Mouse (Mus musculus) heart, postnatal 0 days (tissue): Measurements from ENCODE around the gene Gatm.

ENCODE experiments used
- CTCF ChIP-seq: IDR thresholded peaks from 2 replicates; pipeline ENCODE4 v1.5.1; 2016; ENCODE audit warnings: antibody characterized with exemption, control low read depth, low read depth
- EP300 ChIP-seq: IDR thresholded peaks from 2 replicates; pipeline ENCODE4 v1.6.1; 2016; ENCODE audit warnings: antibody characterized with exemption, low read depth

DNA sequence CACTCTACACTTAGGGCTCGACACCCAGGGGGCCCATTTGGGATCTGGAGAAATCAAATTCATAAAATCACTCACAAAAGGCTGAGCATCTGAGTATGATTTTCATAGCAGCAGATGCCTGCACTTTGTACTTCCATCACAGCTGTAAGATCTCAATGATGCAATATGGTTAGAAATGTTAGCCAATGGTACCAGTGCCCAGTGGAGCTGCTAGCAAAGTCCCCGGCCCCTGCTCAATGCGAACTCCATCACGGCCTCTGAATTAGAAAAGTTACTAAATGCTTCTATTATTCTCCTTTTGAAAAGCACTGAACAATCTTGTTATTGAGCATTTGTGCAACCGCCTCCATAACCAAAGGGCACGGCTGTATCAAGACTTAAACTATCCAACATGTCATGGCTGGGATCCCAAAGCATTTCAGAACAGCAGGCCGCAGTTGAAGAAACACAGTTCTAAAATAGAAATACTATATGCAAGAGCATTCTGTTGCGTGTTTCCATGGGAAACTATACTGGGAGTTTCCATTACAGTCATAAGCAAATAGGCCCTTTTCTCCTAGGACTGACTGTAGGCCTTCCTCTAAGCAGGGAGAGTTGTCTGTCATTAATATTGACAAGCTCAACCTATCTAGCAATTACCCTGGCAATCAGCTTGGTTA, 23.1 kb downstream of the Gatm start:
- TF ChIP-seq CTCF = no peak
- TF ChIP-seq EP300 = no peak
